Mouse (Mus musculus) limb, embryonic 12.5 days (tissue): ENCODE data around the gene Trpm5. TPM values are rescaled to one million over a fixed set of nuclear protein-coding genes. Genes with fewer than 3 reads are reported as not detected.

Source experiments
- ATAC-seq: fragments of 200-750 bp; cut with Nextera tagmentation; 2 replicates; pipeline ENCODE4 v1.8.0; 2017; ENCODE audit warnings: low read depth, moderate TSS enrichment; ENCODE audit not compliant: insufficient number of reproducible peaks, insufficient read depth, low FRiP score, low TSS enrichment
- H3K27ac ChIP-seq: fragments of 300-500 bp; sonication (generic); 2 replicates; pipeline ENCODE4 v1.5.1; 2016; ENCODE audit warnings: mild to moderate bottlenecking, moderate library complexity
- H3K27me3 ChIP-seq: fragments of 300-500 bp; sonication (generic); 2 replicates; pipeline ENCODE4 v1.6.1; 2016; ENCODE audit warnings: mild to moderate bottlenecking, moderate library complexity
- H3K36me3 ChIP-seq: fragments of 300-500 bp; sonication (generic); 2 replicates; pipeline ENCODE4 v1.6.1; 2016; ENCODE audit warnings: mild to moderate bottlenecking, moderate library complexity
- H3K4me1 ChIP-seq: fragments of 300-500 bp; sonication (generic); replicated peaks from 2 replicates; pipeline ENCODE4 v1.6.1; 2016
- H3K4me2 ChIP-seq: fragments of 300-500 bp; sonication (generic); 2 replicates; pipeline ENCODE4 v1.6.1; 2016; ENCODE audit warnings: mild to moderate bottlenecking, moderate library complexity
- H3K4me3 ChIP-seq: fragments of 300-500 bp; sonication (generic); replicated peaks from 2 replicates; pipeline ENCODE4 v1.5.1; 2016; ENCODE audit warnings: mild to moderate bottlenecking
- H3K9ac ChIP-seq: fragments of 300-500 bp; sonication (generic); replicated peaks from 2 replicates; pipeline ENCODE4 v1.6.1; 2016; ENCODE audit warnings: mild to moderate bottlenecking, moderate library complexity
- H3K9me3 ChIP-seq: fragments of 300-500 bp; sonication (generic); 2 replicates; pipeline ENCODE4 v1.6.1; 2016; ENCODE audit warnings: mild to moderate bottlenecking, moderate library complexity
- WGBS: fragments of 180-500 bp; shearing (Covaris S2); methylation state at CpG from one replicate; pipeline ENCODE4 v1.1.7; 2016; 5-methylcytosine and 5-hydroxymethylcytosine counted together
- polyA plus RNA-seq: library from polyadenylated mRNA; unstranded; fragments of >200 nt; fragmentation: Nextera tagmentation; extraction: Ambion mirVana; gene quantifications from 2 replicates; pipeline ENCODE4 v1.2.1, GENCODE M21; 2016

Gene Trpm5
- polyA plus RNA-seq, 1 experiment from 2014 or later, result 6.2 TPM

GRCm38 (mm10) chr7:143119407-143119806 is 25.0 kb upstream of the Trpm5 start:
- H3K27ac ChIP-seq, result peak overlapping the region; percentile 66
- H3K4me2 ChIP-seq, result no peak overlapping the region
- no peak overlapping the region for H3K4me3 ChIP-seq
- H3K9me3 ChIP-seq, result peaks cover 3% of the 10 kb centered on the region; the same call in 1 of the 2 replicates
- H3K36me3 ChIP-seq, result no peaks in the 10 kb centered on the region
- WGBS, result 36% methylated on average over 1 of the region's 1 CpGs
- H3K9ac ChIP-seq, result no peak overlapping the region
- ATAC-seq, result no peak
- peaks cover 41% of the 10 kb centered on the region for H3K4me1 ChIP-seq
- H3K27me3 ChIP-seq, result no peaks in the 10 kb centered on the region

- H3K27me3 ChIP-seq, result peaks cover 2% of the 10 kb centered on the region; the same call in 1 of the 2 replicates
- ATAC-seq, result no peak
- WGBS, result 80% methylated on average over 5 of the region's 5 CpGs
- peaks cover 3% of the 10 kb centered on the region; the same call in 1 of the 2 replicates for H3K9me3 ChIP-seq
- no peak overlapping the region for H3K4me2 ChIP-seq
- no peaks in the 10 kb centered on the region for H3K36me3 ChIP-seq
- H3K9ac ChIP-seq, result no peak overlapping the region
- H3K4me1 ChIP-seq, result peaks cover 21% of the 10 kb centered on the region
- H3K4me3 ChIP-seq, result no peak overlapping the region
- no peak overlapping the region for H3K27ac ChIP-seq
Measured at GRCm38 (mm10) chr7:143116521-143116920, 22.1 kb upstream of the Trpm5 start.

- no peak for ATAC-seq
- Histone ChIP-seq H3K4me3 (no peak overlapping the region), H3K4me1 (peaks cover 14% of the 10 kb centered on the region), H3K4me2 (no peak overlapping the region), H3K9me3 (peaks cover 3% of the 10 kb centered on the region; the same call in 1 of the 2 replicates), H3K27me3 (peaks cover 9% of the 10 kb centered on the region), H3K9ac (no peak overlapping the region), H3K36me3 (no peaks in the 10 kb centered on the region), H3K27ac (no peak overlapping the region)
Measured at GRCm38 (mm10) chr7:143114773-143115172, 20.3 kb upstream of the Trpm5 start.

- no peak for ATAC-seq
- H3K27ac ChIP-seq, result no peak overlapping the region
- no peaks in the 10 kb centered on the region for H3K36me3 ChIP-seq
- peaks cover 8% of the 10 kb centered on the region for H3K4me1 ChIP-seq
- peaks cover 3% of the 10 kb centered on the region; the same call in 1 of the 2 replicates for H3K9me3 ChIP-seq
- H3K4me3 ChIP-seq, result no peak overlapping the region
- peaks cover 33% of the 10 kb centered on the region for H3K27me3 ChIP-seq
- no peak overlapping the region for H3K4me2 ChIP-seq
- H3K9ac ChIP-seq, result no peak overlapping the region
- WGBS, result 19% methylated on average over 1 of the region's 1 CpGs
Measured at GRCm38 (mm10) chr7:143112395-143112794, 18.0 kb upstream of the Trpm5 start.

GRCm38 (mm10) chr7:143111719-143112118 is 17.3 kb upstream of the Trpm5 start:
- Histone ChIP-seq H3K4me3 (no peak overlapping the region), H3K4me2 (no peak overlapping the region), H3K27me3 (peaks cover 40% of the 10 kb centered on the region), H3K36me3 (no peaks in the 10 kb centered on the region), H3K9me3 (peaks cover 3% of the 10 kb centered on the region; the same call in 1 of the 2 replicates), H3K4me1 (peaks cover 15% of the 10 kb centered on the region), H3K9ac (no peak overlapping the region), H3K27ac (no peak overlapping the region)
- 60% methylated on average over 4 of the region's 4 CpGs for WGBS
- no peak for ATAC-seq

GRCm38 (mm10) chr7:143110803-143111202 is 16.4 kb upstream of the Trpm5 start:
- ATAC-seq, result no peak
- Histone ChIP-seq H3K36me3 (no peaks in the 10 kb centered on the region), H3K27ac (no peak overlapping the region), H3K4me1 (peaks cover 15% of the 10 kb centered on the region), H3K4me3 (no peak overlapping the region), H3K9me3 (peaks cover 3% of the 10 kb centered on the region; the same call in 1 of the 2 replicates), H3K4me2 (no peak overlapping the region), H3K27me3 (peaks cover 49% of the 10 kb centered on the region), H3K9ac (no peak overlapping the region)
- WGBS, result 50% methylated on average over 1 of the region's 1 CpGs

- no peak for ATAC-seq
- H3K27me3 ChIP-seq, result peaks cover 60% of the 10 kb centered on the region
- no peak overlapping the region for H3K4me3 ChIP-seq
- 68% methylated on average over 3 of the region's 3 CpGs for WGBS
- no peak overlapping the region for H3K4me2 ChIP-seq
- peaks cover 15% of the 10 kb centered on the region for H3K4me1 ChIP-seq
- no peaks in the 10 kb centered on the region for H3K36me3 ChIP-seq
- no peak overlapping the region for H3K27ac ChIP-seq
- H3K9ac ChIP-seq, result no peak overlapping the region
- H3K9me3 ChIP-seq, result peaks cover under 1% of the 10 kb centered on the region; the same call in 1 of the 2 replicates
Measured at GRCm38 (mm10) chr7:143109696-143110095, 15.3 kb upstream of the Trpm5 start.

- peaks cover 65% of the 10 kb centered on the region for H3K27me3 ChIP-seq
- WGBS, result 31% methylated on average over 3 of the region's 3 CpGs
- ATAC-seq, result no peak
Measured at GRCm38 (mm10) chr7:143108996-143109660, 14.7 kb upstream of the Trpm5 start.

GRCm38 (mm10) chr7:143108200-143108599 is 13.8 kb upstream of the Trpm5 start:
- no peaks in the 10 kb centered on the region for H3K36me3 ChIP-seq
- no peak overlapping the region for H3K27ac ChIP-seq
- H3K4me2 ChIP-seq, result no peak overlapping the region
- no peak for ATAC-seq
- no peaks in the 10 kb centered on the region for H3K9me3 ChIP-seq
- H3K4me1 ChIP-seq, result peaks cover 15% of the 10 kb centered on the region
- H3K27me3 ChIP-seq, result peaks cover 72% of the 10 kb centered on the region
- 44% methylated on average over 5 of the region's 5 CpGs for WGBS
- no peak overlapping the region for H3K9ac ChIP-seq
- H3K4me3 ChIP-seq, result no peak overlapping the region

More at GRCm38 (mm10) chr7:143108996-143109660, 14.7 kb upstream of the Trpm5 start:
- H3K9me3 ChIP-seq, result no peaks in the 10 kb centered on the region
- no peak overlapping the region for H3K4me2 ChIP-seq
- peaks cover 15% of the 10 kb centered on the region for H3K4me1 ChIP-seq
- H3K9ac ChIP-seq, result no peak overlapping the region
- H3K27ac ChIP-seq, result no peak overlapping the region
- H3K36me3 ChIP-seq, result no peaks in the 10 kb centered on the region
- H3K4me3 ChIP-seq, result no peak overlapping the region

- peak overlapping the region; percentile 75 for H3K4me2 ChIP-seq
- WGBS, result 6% methylated on average over 56 of the region's 57 CpGs
- H3K36me3 ChIP-seq, result no peaks in the 10 kb centered on the region
- H3K4me1 ChIP-seq, result peaks cover 15% of the 10 kb centered on the region
- H3K9ac ChIP-seq, result peak overlapping the region; percentile 46
- H3K27ac ChIP-seq, result no peak overlapping the region
- ATAC-seq, result no peak
- H3K27me3 ChIP-seq, result peaks cover 81% of the 10 kb centered on the region
- H3K9me3 ChIP-seq, result no peaks in the 10 kb centered on the region
- H3K4me3 ChIP-seq, result peak overlapping the region; percentile 42
Measured at GRCm38 (mm10) chr7:143106672-143107465, 12.4 kb upstream of the Trpm5 start.

- Histone ChIP-seq H3K4me2 (peak within 1 kb of the TSS; percentile 75), H3K36me3 (no peaks in the 10 kb centered on the region), H3K9me3 (no peaks in the 10 kb centered on the region), H3K4me3 (peak within 1 kb of the TSS; percentile 42), H3K9ac (peak within 1 kb of the TSS; percentile 46), H3K27me3 (peaks cover 75% of the 10 kb centered on the region), H3K27ac (no peak within 1 kb of the TSS), H3K4me1 (peaks cover 15% of the 10 kb centered on the region)
- WGBS, result 70% methylated on average over 4 of the region's 4 CpGs
- ATAC-seq, result no peak
Measured at GRCm38 (mm10) chr7:143106062-143106461, 11.6 kb upstream of the Trpm5 start, which contains the start of gene Kcnq1. Gene Kcnq1, plus strand, starts transcription at chr7:143106362.
